Mouse (Mus musculus): Measurements from ENCODE around the gene Topbp1.

GRCm38 (mm10) chr9:103347045-103347444 lies 42.0 kb downstream of the Topbp1 start:
- TF ChIP-seq GATA1 (IDR thresholded peaks at IDR 0.05; ENCODE audit: borderline replicate concordance, low read length) (no peak), FLI1 (IDR thresholded peaks at IDR 0.05; ENCODE audit: low read length) (no peak)

All from megakaryocyte, embryonic 14.5 days (primary cell).